Mouse (Mus musculus) kidney, postnatal 4 days (tissue): ENCODE measurements around the gene Farp1.
"Not testable (repeated sequence)": the region's sequence is repeated elsewhere in the genome, so short reads cannot be mapped to it uniquely, and the experiment has no call there.

ENCODE experiments used
- DNase-seq, 2 experiments: peaks; one replicate each; pipeline ENCODE4 v3.0.0; 2021; ENCODE audit warnings: mixed read lengths in 2 of 2

Gene Farp1

DNA sequence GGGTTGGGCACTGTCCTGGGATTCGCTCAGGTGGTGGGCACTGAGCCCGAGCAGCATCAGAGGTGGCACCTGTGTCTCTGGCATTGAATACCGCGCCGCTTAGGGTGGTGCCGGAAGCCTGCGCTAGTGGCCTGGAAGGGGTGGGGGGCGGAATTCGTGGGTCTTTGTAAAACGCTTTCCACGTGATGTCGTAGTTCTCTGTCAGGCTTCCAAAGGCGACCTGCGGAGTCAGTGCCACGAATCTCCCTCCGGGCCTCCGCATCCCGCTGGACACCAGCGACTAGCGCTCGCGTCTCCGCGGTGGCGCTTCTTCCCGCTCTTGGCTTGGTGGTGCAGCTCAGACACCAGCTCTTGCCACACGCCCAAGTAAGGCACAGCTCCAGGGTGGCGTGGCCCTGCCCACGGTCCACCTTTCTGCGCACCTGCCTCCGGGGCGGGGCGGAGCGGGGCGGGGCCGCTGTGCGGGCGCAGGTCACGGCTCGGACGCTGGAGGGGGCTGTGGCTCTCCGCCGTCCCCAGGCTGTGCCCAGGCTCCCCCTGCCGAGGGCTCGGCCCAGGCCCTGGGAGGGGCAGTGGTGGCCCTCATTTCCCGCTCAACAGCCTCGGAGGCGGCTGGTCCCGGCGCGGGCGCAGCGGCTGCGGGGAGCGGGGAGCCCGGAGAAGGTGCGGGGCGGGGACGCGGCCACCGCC lies at the start of gene Farp1:
Farp1 (plus strand) TSS at position 228 of the 690 bp plus-strand sequence.
- DNase-seq: peak; percentile 90 to 94

DNA sequence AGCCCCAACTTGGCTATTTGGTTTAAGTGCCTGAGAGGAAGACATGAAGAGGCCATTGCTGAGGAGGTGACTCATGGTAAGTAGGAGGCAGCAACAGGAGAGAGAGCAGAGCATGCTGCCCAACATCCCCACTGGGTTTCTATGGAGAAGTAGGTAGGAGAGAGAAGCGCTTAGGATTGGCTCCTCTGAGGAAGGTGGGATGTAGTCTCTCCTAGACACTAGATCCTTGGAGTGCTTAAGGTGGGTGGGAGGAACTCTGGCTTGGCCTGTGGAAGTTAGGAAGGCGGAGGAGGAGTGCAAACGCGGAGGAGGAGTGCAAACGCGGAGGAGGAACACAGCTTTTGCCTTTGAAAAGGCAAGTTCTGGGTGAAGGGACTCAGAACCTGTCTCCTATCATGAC lies 45.9 kb upstream of the Farp1 start:
- DNase-seq: no peak

- no peak for DNase-seq
These were observed 37.3 kb upstream of the Farp1 start for GRCm38 (mm10) chr14:120997686-120998085.

- peak; percentile 16 to 36 for DNase-seq
These were observed 34.2 kb upstream of the Farp1 start for GRCm38 (mm10) chr14:121000561-121001340.

DNA sequence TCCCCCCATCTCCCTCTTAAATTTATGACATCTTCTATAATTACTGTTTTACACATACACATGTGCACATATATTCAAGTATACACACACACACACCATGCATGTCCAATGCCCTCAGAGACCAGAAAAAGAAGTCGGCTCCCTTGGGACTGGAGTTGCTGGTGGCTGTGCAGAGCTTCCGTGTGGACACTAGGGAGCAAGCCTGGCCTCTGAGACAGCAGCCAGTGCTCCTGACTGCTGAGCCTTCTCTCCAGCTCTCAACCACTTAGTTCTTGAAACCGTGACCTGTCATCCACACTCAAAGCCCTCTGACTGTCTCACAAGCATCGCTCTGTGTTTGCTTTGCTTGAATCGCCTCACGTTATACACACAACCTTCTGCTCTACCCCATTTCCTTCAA lies 29.4 kb upstream of the Farp1 start:
- no peak for DNase-seq

- no peak for DNase-seq
These were observed 29.0 kb upstream of the Farp1 start for GRCm38 (mm10) chr14:121006021-121006420.

DNA sequence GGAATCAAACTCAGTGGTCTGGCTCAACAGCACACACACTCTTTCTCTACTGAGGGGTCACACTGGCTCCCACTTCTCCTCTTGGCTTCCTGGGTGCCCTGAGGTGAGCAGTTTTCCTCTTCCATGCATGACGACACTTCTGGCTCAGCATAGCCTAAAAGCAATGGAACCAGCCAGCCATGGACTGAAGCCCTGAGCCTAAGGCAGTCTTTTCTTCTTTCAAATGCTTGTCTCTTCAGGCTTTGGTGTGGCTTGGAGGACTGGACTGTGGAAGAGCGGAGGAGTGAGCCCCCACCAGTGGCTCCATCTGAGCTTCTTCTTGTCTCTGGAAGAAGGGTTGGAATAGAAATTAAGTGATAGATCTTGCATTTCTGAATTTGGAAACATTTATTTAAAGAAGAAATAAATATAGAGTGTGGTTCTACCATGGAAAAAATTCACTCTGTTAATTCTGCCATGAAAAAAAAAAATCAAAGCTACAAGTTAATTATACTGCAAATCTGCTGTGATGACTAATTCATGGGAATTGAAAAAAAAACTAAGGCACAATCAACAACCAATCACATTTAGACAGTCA lies 19.8 kb upstream of the Farp1 start:
- no peak for DNase-seq

GRCm38 (mm10) chr14:121022403-121022802 lies 12.6 kb upstream of the Farp1 start:
- DNase-seq: no peak

DNA sequence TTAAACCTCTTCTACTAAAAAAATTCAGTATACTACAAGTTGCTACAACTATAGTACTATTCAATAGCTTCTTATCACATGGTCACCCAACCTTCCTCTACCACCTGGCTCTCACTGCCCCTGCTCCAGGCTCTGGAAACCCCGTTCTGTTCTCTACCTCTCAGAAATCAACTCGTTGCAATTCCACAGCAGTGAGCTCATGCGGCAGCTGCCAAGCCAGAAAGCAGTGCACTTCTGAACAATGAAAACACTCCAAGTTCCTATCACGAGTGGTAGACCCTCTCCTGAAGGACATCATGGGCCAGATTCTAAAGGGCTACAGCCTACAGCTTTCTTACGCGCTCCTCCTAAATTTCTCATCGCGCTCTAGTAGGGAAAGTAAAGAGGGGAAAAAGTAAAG lies 9.6 kb upstream of the Farp1 start:
- peak in 1 of 2 experiments; percentile 41 for DNase-seq

DNA sequence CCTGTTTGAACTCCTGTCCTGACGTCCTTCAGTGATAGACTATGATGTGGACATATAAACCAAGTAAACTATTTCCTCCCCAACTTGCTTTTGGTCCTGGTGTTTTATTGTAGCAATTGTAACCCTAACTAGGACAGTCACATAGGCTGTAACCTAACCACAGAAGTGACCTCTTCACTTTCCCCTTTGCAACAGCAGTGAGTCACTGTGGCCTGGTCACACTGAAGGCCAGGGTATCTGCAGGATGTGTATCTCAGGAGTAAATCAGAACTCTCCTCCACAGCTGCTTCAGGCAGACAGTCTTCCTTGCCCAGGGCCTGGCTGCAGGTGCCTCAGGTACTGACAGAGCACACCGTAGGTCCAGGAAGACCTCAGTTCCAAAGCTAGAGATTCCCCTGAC lies 3.6 kb upstream of the Farp1 start:
- no peak for DNase-seq

- peak; percentile 31 to 48 for DNase-seq
These were observed 475 bp upstream of the Farp1 start for GRCm38 (mm10) chr14:121034525-121034924.

GRCm38 (mm10) chr14:121035663-121036473 lies 868 bp downstream of the Farp1 start:
- peak; percentile 85 to 90 for DNase-seq

DNA sequence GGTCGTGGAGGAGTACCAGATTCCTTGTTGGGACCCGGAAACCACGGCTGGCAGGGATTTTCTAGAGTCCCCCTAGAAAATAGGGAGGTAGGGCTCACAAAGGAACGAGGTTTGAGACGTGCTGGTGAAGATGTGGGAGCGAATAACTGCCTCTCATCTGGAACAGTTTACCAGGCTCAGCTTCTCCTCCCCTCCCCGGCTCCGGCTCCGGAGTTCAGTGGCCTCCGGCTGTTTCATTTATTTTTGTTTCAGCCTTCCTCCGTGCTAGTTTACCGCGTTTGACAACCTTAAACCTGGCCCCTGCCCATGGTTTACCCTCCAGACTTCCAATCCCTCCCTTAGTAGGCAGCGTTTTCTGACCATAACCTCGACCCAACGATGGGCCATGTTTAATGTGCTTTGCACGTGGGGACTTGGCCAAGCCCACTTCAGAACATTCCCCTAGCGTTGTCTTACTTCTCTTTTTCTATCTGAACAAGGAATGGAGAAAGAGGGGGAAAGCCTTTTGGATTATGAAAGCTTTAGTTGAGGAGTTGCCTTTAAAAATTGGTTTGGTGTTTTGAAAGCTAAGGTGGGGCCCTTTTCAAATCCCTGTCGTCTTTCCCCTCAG lies 1.7 kb downstream of the Farp1 start:
- DNase-seq: peak; percentile 46 to 68

DNA sequence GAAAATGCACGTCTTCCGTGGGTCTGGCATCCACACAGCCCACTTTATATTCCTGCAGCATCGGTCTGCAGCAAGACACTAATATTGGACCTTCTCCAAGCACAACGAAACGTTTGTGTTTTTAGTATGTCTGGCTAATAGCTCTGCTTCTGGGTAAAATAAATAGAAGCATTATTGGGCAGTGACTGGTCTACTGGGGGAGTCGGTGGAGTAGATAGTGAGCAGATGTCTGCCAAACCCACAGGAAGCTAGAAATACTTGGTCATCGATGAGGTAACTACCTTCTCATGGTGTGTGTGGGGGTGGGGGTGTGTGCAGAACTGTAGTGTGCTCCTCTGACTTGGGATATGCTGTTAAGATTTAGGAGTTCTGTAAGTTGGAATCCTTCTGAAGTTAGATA lies 2.3 kb downstream of the Farp1 start:
- no peak for DNase-seq

DNA sequence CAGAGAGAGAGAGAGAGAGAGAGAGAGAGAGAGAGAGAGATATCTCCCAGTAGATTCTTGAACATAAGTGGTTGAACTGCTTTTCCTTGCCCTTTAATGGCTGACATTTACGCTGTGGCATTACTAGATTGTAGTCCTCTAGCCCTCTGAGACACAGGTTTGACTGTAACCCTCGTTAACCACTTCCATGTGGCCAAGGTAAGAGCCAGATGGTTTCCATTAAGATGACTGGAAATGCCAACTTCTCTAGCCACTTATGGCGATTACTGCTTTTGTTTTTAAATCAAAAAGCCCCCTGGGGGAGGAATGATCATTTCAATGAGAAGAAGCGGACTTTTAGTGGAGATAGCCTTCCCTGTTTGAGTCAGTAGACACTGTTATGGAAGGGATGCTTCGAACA lies 3.7 kb downstream of the Farp1 start:
- no peak for DNase-seq

GRCm38 (mm10) chr14:121044145-121044544 lies 9.1 kb downstream of the Farp1 start:
- DNase-seq: no peak

- DNase-seq: no peak
These were observed 11.4 kb downstream of the Farp1 start for GRCm38 (mm10) chr14:121046313-121046961.

DNA sequence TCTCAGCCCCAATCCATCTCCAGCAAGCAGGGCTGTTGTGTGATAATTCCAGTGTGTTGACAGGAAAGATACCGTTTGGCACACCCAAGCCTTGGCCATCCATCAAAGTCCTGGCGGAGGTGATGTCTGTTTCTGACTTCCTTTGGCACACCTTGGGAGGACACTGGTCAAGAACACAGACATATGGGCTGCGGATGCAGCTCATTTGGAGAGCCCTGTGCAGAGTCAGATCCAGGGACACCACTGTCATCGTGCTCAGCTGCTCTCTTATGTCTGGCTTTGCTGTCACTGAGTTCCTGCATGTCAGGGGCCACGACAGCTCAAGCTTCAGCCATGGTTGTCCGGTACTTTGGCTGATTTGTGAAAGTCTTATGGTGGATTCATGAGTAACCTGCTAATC lies 12.8 kb downstream of the Farp1 start:
- no peak for DNase-seq

GRCm38 (mm10) chr14:121051002-121051401 lies 16.0 kb downstream of the Farp1 start:
- not testable (repeated sequence) for DNase-seq

DNA sequence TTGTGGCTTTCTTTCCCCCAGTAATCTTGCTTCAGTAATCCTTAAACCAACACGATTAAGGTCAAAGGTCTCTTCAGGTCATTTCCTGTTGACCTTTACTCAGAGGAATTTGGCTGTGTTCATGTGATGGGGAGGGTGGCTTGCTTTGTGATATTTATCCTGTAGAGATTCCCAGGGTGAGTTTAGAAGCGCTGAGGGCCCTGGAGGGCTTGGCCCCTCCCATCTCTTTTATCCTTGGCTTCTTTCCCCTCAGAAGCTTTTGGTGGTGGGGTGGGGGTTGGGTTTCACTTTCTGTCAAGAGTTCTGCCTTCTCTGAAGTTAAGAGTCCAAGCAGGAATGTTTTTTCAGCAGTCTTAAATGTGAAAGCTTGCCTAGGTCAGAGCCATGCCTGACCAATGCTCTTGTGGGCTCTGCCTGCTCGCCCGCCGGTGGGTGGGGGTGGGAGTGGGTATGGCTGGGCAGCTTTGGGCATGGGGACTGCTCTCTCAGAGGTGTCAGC lies 18.1 kb downstream of the Farp1 start:
- peak; percentile 59 to 76 for DNase-seq

DNA sequence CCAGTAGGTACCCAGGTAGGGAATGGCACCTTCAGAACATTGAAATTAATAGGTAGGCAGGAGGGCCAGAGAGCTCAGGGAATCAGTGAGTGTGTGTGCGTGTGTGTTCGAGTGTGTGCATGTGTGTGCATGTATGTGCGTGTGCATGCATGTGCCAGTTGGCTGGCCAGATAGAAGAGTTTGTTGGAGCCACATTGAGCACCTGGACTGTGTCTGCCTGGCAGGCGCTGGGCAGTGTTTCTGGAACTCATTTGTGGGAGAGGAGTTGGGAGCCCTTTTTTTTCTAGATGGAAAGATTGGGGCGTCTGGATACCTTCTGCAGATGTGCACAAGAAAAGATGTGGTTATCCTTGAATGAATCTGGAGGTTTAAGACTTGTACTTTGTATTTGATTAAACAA lies 19.1 kb downstream of the Farp1 start:
- DNase-seq: no peak

DNA sequence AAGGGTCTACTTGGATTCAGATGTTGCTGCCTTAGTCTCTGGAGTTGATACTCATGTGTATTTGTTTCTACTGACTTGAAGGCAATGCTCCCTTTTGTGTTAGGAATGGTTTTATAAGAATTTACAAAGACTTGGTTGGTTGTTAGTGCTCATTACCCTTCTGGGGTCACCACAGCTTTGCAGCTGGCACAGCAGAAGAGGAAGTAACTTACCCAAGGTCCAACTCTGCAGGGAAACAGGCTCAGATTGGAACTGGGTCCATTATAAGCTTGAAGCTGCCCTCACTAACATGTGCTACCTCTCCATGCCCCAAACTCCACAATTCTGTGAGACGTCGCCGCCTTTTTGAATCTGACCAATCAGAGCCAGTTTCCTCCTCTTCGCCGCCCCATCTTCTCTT lies 22.8 kb downstream of the Farp1 start:
- no peak for DNase-seq
